Mouse (Mus musculus): ENCODE results near the gene Cd37.

The Cd37 gene

DNA sequence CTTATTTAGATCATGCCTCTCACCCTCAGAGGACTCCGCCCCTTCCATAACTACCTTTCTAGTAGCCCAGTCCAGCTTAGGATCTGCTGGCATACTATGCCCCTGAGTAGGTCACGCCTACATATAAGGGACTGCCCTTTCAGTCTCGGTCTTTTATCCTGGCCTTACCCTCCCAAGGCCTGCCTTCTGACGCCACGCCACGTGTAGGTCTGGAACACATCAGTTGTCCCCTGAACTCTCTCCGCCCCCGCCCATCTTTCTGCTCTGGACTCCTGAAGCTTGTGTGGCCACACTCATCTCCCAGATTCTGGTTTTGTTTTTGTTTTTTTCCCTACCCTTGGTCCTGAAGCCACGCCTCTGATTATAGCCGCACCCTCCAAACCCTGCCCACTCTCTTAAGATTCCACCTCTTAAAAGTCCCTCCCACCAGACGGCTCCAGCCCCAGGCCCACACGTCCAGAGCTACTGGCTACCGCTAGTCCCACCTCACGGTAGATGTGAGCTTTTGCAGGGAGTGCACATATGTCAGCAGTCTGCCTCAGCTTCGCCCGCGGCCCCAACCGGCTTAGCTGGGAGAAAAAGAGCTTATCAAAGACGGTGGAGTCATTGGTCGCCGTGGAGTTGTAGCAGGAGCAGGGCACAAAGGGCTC is 3.9 kb downstream of the Cd37 start:
- DNase-seq (ENCODE audit: low spot score), result no peak

DNA sequence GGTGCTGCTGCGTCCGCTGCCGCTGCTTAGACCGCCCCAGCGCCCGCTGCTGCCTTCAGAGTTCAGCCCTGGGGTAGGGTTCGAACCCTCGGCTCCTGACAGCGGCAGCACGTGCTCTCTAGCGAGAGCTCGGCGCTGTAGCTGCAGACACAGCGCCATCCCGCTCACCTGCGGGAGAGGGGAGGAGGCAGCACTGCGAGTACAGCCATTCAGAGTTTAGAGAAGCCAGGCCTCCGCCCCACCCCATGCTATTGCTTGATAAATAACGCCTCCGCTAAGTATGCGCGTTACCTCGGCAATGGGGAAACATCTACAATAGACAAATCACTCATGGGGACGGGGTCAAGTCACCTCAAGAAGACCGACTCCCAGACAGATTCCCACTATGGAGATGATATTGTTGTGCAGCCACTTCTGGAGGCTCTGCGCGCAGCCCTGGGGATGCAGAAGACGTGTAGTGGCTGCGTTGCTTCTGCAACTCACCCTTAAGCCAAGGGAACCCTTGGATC is 4.5 kb downstream of the Cd37 start:
- peak; percentile 22 for DNase-seq (ENCODE audit: low spot score)

DNA sequence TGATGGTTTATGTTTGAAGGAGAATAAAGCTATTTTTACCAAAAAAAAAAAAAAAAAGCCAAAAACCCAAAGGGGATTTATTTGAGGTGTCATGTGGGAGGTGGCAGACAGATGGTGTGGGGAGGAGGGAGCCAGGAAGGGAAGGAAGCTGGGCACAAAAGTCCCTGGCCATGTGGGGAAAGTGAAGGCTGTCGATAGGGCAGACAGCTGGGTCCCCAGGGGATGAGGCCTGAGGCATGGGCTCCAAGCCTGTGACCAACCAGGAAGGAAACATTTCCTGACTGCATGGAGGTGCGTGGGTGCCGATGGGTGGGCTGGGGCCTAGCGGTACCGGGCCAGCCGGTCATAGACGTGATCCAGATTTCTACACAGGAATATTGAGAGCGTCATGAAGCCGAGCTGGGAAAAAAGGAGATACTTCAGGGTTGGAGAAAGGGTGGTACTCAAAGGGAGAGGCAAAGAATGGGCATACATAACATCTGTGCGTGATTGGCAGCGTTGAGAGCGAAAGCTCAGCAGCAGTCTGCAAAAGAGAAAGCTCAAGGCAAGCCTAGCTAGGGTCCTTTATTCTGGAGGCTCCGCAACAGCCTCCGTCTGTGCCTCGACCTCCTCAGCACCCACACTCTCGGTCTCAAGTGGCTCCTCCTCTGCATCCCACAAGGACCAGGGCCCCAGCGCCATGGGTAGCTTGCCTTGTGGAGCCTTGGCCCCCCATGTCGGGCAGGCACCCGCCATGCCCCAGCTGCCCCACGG is 5.2 kb downstream of the Cd37 start:
- DNase-seq (ENCODE audit: low spot score), result peak; percentile 72

DNA sequence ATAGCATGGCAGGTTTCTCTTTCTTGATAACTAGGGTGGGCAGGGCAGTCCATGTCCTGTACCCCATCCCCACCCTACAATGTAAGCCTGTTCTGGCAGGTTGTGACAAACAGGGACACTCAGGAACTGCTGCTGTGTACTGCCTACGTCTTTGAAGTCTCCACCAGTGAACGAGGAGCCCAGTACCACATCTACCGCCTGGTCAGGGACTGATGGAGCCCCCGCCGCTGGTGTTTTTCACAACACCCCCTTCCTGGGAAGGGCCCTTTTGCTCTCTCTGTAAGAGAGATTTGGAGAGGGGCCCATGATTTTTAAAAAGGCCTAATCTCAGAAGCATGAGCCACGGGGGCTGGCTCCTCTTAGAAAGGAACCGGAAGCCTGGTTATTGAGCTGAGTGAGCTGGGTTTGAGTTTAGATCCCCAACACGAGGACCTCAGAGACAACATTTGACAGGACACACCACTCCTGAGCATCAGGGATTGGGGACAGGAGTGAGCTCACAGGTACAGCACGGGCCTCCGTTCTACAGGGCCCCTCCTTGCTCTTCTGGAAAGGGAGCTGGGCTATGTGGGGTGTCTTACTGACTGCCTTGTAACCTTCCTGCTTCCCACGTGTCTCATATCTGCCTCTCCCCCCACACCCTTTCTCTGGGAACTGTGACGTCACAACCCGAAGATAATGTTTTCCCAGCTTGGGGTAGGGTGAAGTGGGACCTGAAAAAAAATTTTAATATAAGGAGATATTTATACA is 6.0 kb downstream of the Cd37 start:
- peak; percentile 21 for DNase-seq (ENCODE audit: low spot score)

DNA sequence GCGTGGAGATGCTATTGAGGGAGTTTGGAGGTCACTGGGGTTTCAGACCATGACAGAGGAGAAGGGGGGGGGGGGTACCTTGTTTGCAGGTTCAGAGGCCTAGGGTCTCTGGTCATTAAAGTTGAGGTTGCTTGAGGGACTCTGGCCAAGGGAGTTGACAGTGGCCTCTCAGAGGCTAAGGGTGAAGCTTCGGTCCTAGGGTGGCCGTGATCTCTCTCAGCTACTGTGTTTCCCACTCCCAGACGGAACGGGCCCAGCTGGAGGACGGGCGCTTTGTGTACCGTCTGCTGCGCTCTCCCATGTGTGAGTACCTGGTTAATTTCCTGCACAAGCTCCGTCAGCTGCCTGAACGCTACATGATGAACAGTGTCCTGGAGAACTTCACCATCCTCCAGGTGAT is 7.0 kb downstream of the Cd37 start:
- DNase-seq (ENCODE audit: low spot score), result no peak

DNA sequence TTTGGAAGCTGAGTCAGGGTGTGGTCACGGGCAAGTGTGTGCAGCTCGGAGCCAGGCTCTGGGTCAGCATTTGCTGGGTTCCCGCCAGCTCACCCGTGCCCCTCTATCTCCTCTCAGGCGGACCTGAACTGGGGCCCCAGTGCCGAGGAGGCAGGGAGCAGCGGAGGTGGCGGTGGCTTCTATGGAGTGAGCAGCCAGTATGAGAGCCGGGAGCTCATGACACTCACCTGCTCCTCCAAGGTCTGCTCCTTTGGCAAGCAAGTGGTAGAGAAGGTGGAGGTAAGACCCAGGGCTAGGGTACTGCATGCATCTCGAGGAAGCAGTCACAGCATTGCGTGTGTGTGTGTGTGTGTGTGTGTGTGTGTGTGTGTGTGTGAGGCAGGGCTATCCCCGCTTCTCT is 7.7 kb downstream of the Cd37 start:
- no peak for DNase-seq (ENCODE audit: low spot score)

DNA sequence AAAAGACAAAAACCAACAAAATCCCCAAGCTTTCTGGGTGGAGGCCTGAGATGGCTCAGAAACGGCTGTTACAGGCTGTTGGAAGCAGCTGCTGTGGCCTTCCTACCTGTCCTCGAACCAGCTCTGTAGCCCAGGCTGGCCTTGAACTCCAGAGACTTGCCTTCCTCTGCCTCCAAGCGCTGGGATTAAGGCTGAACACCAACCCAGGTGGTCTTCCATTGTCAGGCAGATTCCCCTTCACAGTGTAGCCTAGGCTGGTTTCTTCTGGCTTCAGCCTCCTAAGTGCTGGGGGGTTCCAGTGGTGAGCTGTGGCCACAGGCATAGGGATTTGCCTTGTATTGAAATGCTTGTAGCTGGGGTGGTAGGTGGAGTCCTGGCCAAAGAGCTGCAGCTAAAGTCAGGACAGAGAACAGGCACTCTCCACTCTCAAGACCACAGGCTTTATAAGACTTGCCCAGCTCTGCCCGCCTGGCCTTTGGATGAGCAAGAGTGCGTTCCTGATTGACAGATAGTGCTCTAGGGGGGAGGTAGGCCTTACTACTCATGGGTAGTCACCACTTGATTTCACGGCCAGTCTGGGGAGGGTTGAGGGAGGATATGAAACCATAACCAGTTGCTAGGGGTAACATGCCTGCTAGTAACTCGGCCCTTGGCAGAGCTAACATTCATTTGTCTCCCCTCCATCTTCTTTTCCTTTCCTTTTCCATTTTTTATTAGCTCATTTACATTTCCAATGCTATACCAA is 9.3 kb downstream of the Cd37 start:
- DNase-seq (ENCODE audit: low spot score), result no peak

DNA sequence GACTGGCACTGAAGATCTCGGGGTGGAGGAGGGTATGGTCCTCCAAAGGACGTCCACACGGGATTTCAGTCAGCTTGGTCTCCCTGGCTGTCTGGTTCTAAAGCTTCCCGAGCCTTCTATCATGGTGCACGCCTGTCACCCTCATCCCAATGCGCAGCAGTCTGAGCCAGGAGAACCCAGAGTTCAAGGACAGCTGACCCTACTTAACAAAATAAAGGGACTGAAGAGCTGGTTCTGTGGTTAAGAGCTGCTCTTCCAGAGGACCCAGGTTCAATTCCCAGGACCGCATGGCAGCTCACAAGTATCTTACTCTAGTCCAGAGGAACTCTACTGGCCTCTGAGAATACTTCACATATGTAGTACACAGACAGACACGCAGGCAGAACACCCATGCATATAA is 9.9 kb downstream of the Cd37 start:
- no peak for DNase-seq (ENCODE audit: low spot score)

DNA sequence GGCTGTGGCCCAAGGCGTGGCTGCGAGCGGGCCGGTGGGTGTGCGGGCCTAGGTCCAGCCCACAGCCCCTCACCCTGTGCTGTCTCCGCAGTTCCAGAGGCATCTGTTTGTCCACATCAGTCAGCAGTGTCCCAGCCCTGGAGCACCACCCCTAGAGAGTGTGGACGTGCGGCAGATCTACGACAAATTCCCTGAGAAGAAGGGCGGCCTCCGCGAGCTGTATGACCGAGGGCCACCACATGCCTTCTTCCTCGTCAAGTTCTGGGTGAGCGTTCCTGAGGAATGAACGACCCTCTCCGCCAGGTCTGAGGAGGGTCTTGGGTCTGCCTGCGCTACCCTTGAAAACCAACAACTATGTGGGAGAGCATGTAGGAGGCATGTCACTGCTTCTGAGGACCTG is 10.4 kb downstream of the Cd37 start:
- no peak for DNase-seq (ENCODE audit: low spot score)

DNA sequence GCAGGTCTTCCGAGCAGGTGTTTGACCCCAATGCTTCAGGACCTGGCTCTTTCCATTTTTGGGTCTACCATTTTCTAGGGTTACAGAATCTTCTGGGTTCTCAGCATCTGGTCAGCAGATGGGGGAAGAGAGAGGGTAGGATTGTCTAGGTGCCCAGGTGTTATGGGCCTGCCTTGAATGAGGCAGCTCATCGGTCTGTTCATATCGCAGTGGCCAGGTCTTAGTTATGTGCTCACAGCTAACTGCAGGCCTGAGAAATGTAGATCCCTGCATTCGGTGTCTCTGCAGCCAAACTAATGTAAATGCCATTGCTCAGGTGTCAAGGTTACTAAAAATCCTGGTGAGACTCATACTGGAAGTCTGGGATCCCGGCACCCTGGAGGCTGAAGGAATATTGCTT is 12.5 kb downstream of the Cd37 start:
- no peak for DNase-seq (ENCODE audit: low spot score)

DNA sequence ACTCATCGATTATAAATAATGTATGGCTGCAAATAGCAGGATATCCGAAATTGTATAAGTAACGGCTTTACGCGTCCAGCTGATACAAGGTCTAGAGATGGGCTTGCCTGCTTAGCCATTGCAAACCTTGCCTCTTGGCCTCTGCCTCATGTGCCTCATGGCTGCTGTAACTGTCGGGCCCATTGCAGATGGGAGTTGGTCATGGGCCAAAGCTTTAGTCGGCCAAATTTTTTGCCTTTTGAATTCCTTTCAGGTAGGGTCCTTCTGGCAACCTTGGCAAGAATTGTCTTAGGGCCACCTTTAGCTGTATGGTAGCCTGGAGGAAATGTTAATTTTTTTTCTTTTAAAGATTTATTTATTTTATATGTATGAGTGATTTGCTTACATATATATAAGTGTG is 14.1 kb downstream of the Cd37 start:
- DNase-seq (ENCODE audit: low spot score), result no peak

DNA sequence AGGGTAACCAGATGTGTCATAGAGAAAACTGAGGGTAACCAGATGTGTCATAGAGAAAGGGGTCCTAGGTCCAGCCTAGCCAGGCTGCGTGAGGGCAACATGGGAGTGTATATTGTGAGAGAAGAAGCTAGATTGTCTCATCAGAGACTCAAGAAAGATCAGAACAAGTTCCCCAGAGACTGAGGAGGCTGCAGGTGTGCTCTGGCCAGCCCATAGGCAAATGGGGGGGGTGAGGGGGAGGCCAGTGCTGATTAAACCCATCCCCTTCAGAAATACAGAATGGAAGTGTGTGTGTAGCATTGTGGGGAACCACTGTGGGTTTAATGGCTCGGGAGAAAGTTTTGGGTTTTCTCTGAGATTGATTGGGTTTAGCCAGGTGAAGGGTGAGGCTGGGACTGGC is 17.2 kb downstream of the Cd37 start:
- DNase-seq (ENCODE audit: low spot score), result no peak

DNA sequence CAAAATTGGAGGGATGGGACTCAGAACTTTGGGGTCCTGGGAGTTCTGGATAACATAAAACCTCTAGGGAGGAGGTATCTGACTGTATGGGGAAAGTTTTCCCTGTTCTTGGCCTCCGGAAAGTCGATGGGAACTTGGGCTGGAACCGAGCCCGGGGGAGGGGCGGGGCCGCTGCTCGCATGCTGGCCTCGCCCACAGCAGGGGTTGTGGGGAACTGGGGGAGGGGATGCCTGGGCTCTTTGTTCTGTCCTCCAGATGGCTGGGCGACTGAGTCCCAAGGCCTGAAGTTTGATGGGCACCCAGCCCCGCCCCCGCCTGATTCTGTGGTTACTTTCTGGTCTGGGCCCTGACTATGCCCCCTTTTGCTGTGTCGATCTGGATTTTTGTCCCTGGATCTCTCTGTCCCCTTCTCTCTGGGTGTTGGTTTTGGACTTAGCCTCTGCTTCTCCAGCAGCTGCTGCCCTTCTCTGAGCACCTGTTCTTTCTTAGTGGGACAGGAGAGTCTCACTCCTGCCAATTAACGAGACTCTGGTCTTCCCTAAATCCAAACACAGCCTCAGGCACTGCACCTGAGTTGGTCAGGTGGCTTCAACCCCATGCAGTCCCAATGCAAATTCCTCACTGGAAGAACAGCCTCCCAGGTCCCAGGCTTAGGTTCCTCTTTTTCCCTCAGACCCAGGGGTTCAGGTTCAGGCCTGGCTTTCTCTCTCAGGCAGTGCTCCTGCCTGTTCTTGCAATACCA is 22.3 kb downstream of the Cd37 start:
- no peak for DNase-seq (ENCODE audit: low spot score)

DNA sequence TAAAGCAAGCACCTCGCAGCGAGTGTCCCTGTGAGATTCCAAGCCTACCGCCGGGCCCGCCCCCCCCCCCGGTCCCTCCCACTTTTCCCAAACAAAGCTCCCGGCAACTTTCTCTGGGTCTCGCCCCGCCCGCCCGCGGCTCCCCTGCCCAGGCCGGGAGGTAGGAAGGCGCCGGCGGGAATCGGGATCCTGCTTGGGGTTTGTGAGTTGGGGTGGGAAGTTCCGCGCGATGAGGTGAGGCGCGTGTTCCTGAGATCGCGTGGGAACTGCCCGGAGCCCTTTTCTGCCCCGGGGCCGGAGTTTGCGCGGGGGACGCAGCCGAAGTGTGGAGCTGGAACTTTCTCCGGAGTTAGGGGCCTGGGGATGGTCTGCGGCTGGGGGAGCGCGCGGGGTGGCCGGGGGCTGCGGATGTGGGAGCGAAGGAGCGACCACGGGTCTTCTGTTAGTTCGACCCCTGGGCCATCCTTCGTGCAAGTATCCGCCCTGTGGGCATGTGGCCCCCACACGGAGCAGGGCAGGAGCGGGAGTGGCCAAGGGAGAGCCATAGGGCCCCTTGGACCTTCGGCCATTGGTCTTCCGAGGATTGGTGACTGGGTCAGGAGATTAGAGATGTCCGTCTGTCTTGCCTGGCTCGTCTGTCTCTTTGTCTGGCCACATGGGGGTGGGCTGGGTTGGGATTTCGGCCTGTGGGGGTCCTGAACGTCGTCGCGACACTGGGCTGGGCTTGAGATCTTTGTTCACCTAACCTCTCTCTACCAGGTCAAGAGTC is 23.1 kb downstream of the Cd37 start, which contains the start of gene Tead2:
Tead2 (plus strand) TSS at position 81 of the 769 bp plus-strand sequence.
- no peak for DNase-seq (ENCODE audit: low spot score)

DNA sequence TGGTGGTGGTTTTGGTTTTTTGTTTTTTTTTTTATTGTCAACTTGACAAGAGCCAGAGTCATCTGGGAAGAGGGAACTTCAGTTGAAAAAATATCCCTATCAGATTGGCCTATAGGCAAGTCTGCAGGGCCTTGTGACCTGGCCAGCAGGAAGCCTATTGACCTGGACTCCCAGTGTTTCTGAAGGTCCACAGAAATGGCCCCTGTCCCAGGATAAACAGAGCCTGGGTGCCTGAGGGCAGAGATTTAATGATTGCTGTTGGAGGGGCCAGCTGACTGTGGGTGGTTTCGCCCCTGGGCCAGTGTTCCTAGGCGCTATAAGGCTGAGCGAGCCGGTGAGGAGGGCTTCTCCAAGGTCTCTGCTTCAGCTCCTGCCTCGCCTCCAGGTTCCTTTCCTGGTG is 25.2 kb downstream of the Cd37 start:
- no peak for DNase-seq (ENCODE audit: low spot score)

DNA sequence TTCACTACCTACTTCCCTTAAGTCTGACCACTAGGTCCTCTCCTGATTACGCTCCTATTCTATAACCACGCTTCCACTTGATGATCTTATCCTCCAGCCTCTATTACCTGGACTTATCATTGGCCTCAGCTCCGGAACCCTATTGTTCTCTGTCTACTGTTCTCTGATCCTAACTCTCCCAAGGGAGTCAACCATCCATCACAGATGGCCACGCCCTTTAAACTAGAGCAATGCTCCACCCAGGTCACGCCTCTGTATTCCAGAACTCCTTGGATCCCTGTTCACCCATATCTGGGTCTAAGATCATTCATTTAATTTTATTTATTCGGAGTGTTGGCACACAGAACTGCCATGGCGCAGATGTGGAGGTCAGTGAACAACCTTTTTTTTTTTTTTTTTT is 26.6 kb downstream of the Cd37 start:
- no peak for DNase-seq (ENCODE audit: low spot score)

DNA sequence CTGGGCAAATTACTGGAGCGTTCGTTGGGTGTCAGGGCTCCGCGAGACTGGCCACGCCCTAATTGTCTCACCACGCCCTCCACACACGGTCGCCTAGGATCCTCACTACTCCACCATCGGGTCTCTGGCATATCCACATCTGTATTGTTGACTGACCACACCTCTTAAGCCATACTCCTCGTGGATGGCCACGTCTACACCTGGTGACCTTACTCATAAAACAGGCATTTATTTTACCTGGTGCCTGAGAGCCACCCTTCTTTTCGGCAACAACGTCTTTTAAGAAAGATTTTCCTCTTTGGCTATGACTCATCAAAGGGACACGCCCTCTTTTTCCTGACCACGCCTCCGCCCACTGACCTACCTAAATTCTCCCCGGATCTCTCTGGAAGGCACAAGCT is 27.1 kb downstream of the Cd37 start, which contains the start of gene Dkkl1:
Dkkl1 (minus strand) TSS at position 297 of the 401 bp plus-strand sequence.
- DNase-seq (ENCODE audit: low spot score), result no peak

DNA sequence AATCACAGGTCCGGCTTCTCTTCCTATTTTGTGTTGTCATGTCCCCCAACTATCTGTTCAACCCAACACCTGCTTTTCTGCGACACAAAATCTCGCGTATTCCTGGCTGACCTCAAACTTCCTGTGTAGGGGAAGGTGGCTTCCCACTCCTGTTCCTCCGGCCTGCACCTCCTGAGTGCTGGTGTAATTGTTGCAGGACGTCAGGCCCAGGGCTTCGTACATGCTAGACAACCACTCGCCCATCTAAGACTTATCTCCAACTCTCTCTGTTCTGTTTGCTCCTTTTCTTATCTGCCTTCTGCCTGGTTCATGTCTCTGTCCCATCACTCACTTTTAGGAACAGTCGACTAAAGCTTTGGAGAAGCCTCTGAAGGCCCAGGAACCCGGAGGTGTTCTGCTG is 27.8 kb downstream of the Cd37 start:
- DNase-seq (ENCODE audit: low spot score), result no peak

DNA sequence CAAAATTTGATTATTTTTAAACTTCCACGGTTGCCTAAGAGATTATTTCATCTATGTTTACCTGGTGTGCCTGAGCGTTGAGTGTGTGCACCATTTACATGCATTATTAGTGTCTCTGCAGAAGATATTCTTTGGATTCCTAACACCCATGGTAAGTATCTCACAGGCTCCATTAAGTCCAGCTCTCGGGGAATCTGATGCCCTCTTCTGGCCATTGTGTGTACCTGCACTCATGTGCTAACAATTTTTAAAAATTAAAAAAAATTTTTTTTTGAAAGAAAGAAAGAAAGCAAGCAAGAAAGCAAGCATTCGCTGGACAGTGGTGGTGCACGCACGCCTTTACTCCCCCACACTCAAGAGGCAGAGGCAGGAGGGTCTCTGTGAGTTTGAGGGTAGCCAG is 30.7 kb downstream of the Cd37 start:
- DNase-seq (ENCODE audit: low spot score), result no peak

DNA sequence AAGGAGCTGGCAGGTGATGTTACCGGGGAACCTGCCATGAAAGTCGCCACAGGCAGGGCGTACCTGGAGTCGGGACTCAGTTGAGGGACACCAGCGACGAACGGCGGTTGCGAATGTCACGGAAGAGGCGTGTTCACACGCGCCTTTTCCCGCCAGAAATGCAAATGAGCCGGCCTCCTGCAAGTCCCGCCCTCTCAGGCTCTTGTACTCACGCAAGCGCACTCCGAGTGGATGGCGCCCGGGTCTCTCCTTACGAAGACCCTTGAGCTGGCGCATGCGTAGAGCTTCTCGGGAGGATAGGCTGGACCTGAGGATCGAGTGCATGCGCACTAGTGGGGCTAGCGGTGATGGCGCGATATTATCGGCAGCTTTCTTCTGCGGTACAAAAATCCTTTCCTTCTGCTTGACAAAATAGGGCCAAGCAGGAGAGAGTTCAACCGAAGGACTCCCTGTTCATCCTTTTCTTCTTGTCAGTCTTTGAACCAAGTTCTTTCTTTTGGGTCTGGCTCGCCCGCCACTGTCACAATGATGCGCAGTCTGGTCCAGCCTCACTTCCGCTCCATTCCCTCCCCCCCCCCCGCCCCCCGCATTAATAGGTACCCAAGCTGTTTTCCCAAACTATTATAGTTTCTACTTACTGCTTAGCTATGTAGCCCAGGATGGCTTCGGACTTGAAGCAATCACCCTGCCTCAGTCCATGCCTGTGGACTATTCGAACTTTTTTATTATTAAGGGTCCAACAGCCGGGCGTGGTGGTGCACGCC is 34.4 kb downstream of the Cd37 start, which contains the start of gene Ccdc155:
Ccdc155 (minus strand) TSS at position 513 of the 764 bp plus-strand sequence.
- peak; percentile 91 for DNase-seq (ENCODE audit: low spot score)
